Mouse (Mus musculus): Measurements from ENCODE around the gene Cd52. TPM values are rescaled to one million over a fixed set of nuclear protein-coding genes. Genes with fewer than 3 reads are reported as not detected.

Cd52 gene
- total RNA-seq, 1 experiment from 2014 or later, result 1,277 TPM

DNA sequence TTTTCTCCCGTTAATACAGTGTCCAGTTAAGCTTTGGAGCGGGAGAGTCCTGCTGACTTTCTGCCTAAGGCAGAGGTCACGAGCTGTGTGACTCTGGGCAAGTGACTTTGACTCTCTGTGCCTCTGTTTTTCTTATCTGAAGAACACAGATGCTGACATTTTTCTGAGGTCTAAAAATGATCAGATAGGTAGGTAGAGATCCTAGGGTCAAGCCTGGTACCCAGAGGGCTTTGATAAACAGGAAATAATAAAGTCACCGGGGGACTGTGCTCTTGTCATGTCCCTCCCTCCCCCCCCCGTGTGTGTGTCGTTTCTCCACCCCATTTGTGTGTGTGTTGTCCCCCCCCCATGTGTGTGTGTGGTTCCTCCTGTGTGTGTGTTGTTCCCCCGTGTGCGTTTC is 32.3 kb downstream of the Cd52 start:
- ATAC-seq (replicated peaks; ENCODE audit: insufficient number of reproducible peaks, low FRiP score, low TSS enrichment, poor library complexity, severe bottlenecking), result no peak

DNA sequence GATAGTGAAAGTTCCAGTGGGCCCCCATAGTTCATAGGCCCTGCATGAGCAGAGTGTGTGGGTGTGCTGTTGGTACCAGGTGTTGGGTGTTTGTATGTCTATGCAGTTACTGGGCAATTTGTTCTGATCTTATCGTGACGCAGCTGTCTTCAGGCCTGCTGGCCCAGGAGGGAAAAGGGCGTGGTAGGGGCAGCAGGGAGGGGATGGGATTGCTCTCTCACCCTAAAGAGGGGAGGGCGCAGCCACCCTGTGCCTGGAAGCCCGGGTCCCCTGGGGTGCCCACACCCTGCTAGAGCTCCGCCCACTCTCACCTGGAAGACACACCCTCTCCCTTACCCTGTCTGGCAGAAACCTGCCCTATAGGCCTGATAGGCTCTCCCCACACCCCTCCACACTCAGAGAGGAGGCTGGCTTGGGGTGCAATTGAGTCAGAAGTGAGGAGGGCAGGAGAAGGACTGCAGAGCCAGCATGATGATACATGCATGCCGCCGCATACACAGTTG is 32.9 kb downstream of the Cd52 start:
- no peak for ATAC-seq (replicated peaks; ENCODE audit: insufficient number of reproducible peaks, low FRiP score, low TSS enrichment, poor library complexity, severe bottlenecking)

DNA sequence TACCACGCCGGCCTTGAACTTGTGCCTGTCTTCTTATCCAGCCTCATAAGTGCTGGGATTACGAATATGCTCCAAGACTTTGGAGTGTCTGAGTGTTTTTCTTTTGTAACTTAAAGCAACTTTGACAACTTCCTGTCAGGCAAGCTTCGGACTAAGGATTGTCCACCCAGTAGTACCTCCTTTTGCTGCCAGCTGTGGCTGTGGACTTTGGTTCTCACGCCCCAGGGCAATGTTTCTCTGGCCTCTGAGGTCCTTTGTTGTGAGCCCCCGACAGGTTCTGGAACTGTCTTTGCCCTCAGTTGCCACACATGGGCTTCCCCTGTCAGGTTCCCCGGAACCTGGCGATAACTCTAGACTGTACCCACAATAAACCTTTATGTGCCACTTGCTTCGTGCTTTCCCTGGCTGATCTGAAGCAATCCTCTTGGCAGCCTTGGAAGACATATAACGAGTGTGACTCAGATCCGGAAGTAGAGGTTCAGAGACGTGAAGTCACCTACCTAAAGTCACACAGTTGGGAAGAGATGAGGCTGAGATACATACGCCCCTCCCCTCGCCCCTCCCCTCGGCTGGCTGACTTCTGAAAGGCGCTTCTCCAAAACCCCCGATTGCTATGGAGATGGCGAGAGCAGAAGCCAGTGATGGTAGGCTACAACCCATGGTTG is 33.6 kb downstream of the Cd52 start:
- ATAC-seq (replicated peaks; ENCODE audit: insufficient number of reproducible peaks, low FRiP score, low TSS enrichment, poor library complexity, severe bottlenecking), result no peak

GRCm38 (mm10) chr4:134060135-134060865 is 34.6 kb downstream of the Cd52 start, which contains the start of gene Crybg2:
TSS of gene Crybg2 (plus strand) at chr4:134060815.
- ATAC-seq (replicated peaks; ENCODE audit: insufficient number of reproducible peaks, low FRiP score, low TSS enrichment, poor library complexity, severe bottlenecking), result no peak

DNA sequence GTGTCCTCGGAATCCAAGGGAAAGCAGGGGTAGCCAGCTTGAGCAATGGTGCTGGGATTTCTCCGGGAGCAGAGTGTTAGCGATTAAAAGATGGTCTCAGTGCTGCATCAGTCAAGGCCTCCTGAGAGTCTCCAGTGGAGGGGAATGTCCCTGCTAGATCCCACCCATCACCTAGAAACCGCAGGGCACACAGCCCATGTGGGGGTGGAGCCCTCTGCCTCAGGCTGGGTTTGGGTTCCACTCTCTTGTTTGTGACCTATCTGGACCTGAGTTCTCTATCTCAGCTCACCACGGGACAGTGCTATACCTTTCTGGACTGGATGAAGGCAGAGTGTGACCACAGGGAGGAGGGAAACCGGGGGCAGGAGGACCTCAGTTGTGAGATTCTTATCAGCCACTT is 36.0 kb downstream of the Cd52 start:
- no peak for ATAC-seq (replicated peaks; ENCODE audit: insufficient number of reproducible peaks, low FRiP score, low TSS enrichment, poor library complexity, severe bottlenecking)

GRCm38 (mm10) chr4:134058166-134058715 is 36.6 kb downstream of the Cd52 start:
- ATAC-seq (replicated peaks; ENCODE audit: insufficient number of reproducible peaks, low FRiP score, low TSS enrichment, poor library complexity, severe bottlenecking), result no peak

- ATAC-seq (replicated peaks; ENCODE audit: insufficient number of reproducible peaks, low FRiP score, low TSS enrichment, poor library complexity, severe bottlenecking), result no peak
These were observed 41.3 kb downstream of the Cd52 start, which contains the start of gene Zfp683 for GRCm38 (mm10) chr4:134053538-134053937. TSS of gene Zfp683 (plus strand) at chr4:134053838.

DNA sequence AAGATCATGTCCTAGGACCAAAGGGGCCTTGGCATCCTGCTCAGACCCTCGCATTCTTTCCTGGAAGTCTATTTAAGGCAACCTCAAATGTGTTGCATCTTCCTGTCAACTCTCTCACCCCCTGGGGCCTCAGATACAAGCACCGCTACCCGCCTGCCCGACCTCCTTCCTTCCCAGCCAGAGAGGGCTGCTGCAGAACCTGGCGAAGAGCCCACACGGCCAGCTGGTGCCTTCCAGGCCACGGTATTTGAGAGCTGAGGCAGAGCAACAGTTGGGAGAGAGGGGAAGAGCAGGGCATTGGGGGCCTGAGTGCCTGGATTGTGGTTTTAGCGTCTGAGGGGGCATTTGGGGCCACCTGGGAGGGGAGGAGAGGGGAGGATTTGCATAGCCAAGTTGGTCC is 42.3 kb downstream of the Cd52 start:
- ATAC-seq (replicated peaks; ENCODE audit: insufficient number of reproducible peaks, low FRiP score, low TSS enrichment, poor library complexity, severe bottlenecking), result no peak

GRCm38 (mm10) chr4:134051912-134052311 is 43.0 kb downstream of the Cd52 start:
- no peak for ATAC-seq (replicated peaks; ENCODE audit: insufficient number of reproducible peaks, low FRiP score, low TSS enrichment, poor library complexity, severe bottlenecking)

- peak; percentile 50; the same call in 1 of the 2 replicates for ATAC-seq (replicated peaks; ENCODE audit: insufficient number of reproducible peaks, low FRiP score, low TSS enrichment, poor library complexity, severe bottlenecking)
These were observed 47.2 kb downstream of the Cd52 start for GRCm38 (mm10) chr4:134047648-134048047.

- no peak for ATAC-seq (replicated peaks; ENCODE audit: insufficient number of reproducible peaks, low FRiP score, low TSS enrichment, poor library complexity, severe bottlenecking)
These were observed 51.8 kb downstream of the Cd52 start for GRCm38 (mm10) chr4:134043041-134043440.

DNA sequence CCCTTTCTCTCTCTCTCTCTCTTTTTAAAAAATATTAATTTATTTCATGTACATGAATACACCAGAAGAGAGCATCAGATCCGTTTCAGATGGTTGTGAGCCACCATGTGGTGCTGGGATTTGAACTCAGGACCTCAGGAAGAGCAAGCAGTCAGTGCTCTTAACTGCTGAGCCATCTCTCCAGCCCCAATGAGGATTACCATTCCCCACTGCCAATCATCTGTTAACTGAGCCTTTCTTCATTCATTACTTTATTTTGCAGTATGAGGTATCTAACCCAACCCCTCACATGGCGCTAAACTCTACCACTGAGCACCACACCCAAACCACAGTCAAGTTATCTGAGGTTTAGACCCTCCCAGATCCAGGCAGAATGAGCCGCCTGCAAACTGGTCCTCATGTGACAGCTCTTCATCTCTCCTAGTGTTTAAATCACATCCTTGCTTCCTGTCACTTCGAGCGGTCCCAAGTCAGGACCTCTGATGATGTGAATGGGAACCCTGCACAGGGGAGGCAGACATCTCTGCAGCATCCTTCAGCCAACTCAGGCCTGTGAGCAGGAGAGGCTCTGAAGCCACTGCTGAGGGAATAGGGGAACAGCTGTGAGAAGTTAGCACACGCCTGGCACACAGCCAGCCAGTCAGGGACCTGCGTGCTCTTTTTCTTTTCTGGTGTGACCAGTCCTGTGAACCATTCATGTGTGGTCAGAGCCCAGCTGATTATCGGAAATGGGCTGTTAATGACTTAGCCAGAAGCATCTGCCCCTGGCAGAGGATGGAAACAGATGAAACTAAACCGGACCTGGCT is 53.4 kb downstream of the Cd52 start:
- 0 out of 2 replicates have a peak, but pooled peaks have one; percentile 70 for ATAC-seq (replicated peaks; ENCODE audit: insufficient number of reproducible peaks, low FRiP score, low TSS enrichment, poor library complexity, severe bottlenecking)

- ATAC-seq (replicated peaks; ENCODE audit: insufficient number of reproducible peaks, low FRiP score, low TSS enrichment, poor library complexity, severe bottlenecking), result peak; percentile 79
These were observed 58.9 kb downstream of the Cd52 start for GRCm38 (mm10) chr4:134035953-134036352.

Other genes with a start within 250 kb of the Cd52 start
- 122 to 151 TPM (median 138 TPM) in 3 replicates for gene Rps6ka1, start 207.3 kb downstream of the Cd52 start, total RNA-seq (2017)
- 118 to 170 TPM (median 138 TPM) in 3 replicates for gene Hmgn2, start 126.4 kb downstream of the Cd52 start, total RNA-seq (2017)
- gene Dhdds, start 94.2 kb downstream of the Cd52 start, total RNA-seq (2017), result 11.2 to 17.2 TPM (median 16.3 TPM) in 3 replicates
- gene Lin28a, start 76.2 kb downstream of the Cd52 start, total RNA-seq (2017), result 0.19 TPM in 1 of 3 replicates, not detected in the others
- gene Zfp683, start 41.2 kb downstream of the Cd52 start, total RNA-seq (2017), result 0.64 TPM in 1 of 3 replicates, not detected in the others
- gene Crybg2, start 34.3 kb downstream of the Cd52 start, total RNA-seq (2017), result 0.48 to 3.1 TPM (median 0.64 TPM) in 3 replicates
- 8.5 to 13.7 TPM (median 10.6 TPM) in 3 replicates for gene Ubxn11, start 7.5 kb upstream of the Cd52 start, total RNA-seq (2017)
- 320 to 400 TPM (median 328 TPM) in 3 replicates for gene Sh3bgrl3, start 33.7 kb upstream of the Cd52 start, total RNA-seq (2017)
- 21.6 to 36.1 TPM (median 24.2 TPM) in 3 replicates for gene Cep85, start 92.0 kb upstream of the Cd52 start, total RNA-seq (2017)
- not detected in 3 replicates for gene Gm7534, start 107.9 kb upstream of the Cd52 start, total RNA-seq (2017)
- not detected in 3 replicates for gene Catsper4, start 132.3 kb upstream of the Cd52 start, total RNA-seq (2017)
- gene Cnksr1, start 143.3 kb upstream of the Cd52 start, total RNA-seq (2017), result not detected in 3 replicates
- gene E130218I03Rik, start 148.6 kb upstream of the Cd52 start, total RNA-seq (2017), result 1.4 TPM in 1 of 3 replicates, not detected in the others
- 2.8 to 8.7 TPM (median 6.0 TPM) in 3 replicates for gene Zfp593, start 150.5 kb upstream of the Cd52 start, total RNA-seq (2017)
- gene Gm30191, start 151.9 kb upstream of the Cd52 start, total RNA-seq (2017), result not detected in 3 replicates
- gene Grrp1, start 159.0 kb upstream of the Cd52 start, total RNA-seq (2017), result not detected in 3 replicates
- gene Pdik1l, start 192.8 kb upstream of the Cd52 start, total RNA-seq (2017), result 14.7 to 25.2 TPM (median 21.5 TPM) in 3 replicates
- gene Trim63, start 220.0 kb upstream of the Cd52 start, total RNA-seq (2017), result not detected in 3 replicates
- gene Slc30a2, start 248.1 kb upstream of the Cd52 start, total RNA-seq (2017), result not detected in 3 replicates

All from monocyte, adult 5-6 weeks (primary cell).